Mouse (Mus musculus): ENCODE data around the gene Bmt2. TPM values are rescaled to one million over a fixed set of nuclear protein-coding genes. Genes with fewer than 3 reads are reported as not detected.

Gene Bmt2
- polyA plus RNA-seq, 1 experiment from 2014 or later: 29.1 TPM

GRCm38 (mm10) chr6:13648305-13648704 lies 29.5 kb downstream of the Bmt2 start:
- Histone ChIP-seq H3K9me3 (ENCODE audit: control insufficient read depth, low read length) (no peaks in the 10 kb centered on the region), H3K9ac (ENCODE audit: low read length) (no peak overlapping the region), H3K4me2 (ENCODE audit: low read depth, low read length, severe bottlenecking) (no peak overlapping the region), H3K4me3 (ENCODE audit: low read depth, low read length) (no peak overlapping the region), H3K36me3 (ENCODE audit: control insufficient read depth, insufficient read depth, low read length) (no peaks in the 10 kb centered on the region), H3K27ac (ENCODE audit: low read depth, low read length) (no peak overlapping the region), H3K4me1 (replicated peaks; ENCODE audit: control insufficient read depth, insufficient read depth, low read length) (no peaks in the 10 kb centered on the region), H3K27me3 (ENCODE audit: control insufficient read depth, insufficient read depth, low read length) (no peaks in the 10 kb centered on the region)
- DNase-seq (ENCODE audit: low spot score): no peak
- ATAC-seq (replicated peaks; ENCODE audit: low FRiP score): 0 out of 2 replicates have a peak, but pooled peaks have one; percentile 18

DNA sequence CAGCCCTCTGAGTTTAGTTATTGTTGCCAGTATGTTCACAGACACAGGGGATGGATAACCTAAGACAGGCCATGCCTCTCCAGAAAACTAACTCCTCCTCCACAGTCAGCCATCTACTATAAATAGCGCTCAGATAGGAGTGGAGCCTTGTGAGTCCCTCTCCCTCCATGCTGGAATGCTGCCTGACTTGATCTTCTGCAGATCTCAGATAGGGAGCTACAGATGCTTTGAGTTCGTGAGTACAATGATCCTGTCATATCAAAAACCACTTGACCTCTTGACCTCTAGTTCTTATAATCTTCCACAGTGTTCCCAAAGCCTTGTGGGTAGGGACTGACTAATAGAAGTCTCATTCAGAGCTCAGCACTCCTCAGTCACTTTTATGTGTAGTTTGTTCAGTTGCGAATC lies 41.2 kb downstream of the Bmt2 start:
- no peak overlapping the region for H3K4me2 ChIP-seq (ENCODE audit: low read depth, low read length, severe bottlenecking)
- H3K27me3 ChIP-seq (ENCODE audit: control insufficient read depth, insufficient read depth, low read length): no peaks in the 10 kb centered on the region
- ATAC-seq (replicated peaks; ENCODE audit: low FRiP score): no peak
- no peaks in the 10 kb centered on the region; the same call in 1 of the 2 replicates for H3K36me3 ChIP-seq (ENCODE audit: control insufficient read depth, insufficient read depth, low read length)
- 86% methylated on average over 3 of the region's 3 CpGs for WGBS
- H3K9me3 ChIP-seq (ENCODE audit: control insufficient read depth, low read length): no peaks in the 10 kb centered on the region
- H3K4me3 ChIP-seq (ENCODE audit: low read depth, low read length): no peak overlapping the region
- H3K4me1 ChIP-seq (replicated peaks; ENCODE audit: control insufficient read depth, insufficient read depth, low read length): no peaks in the 10 kb centered on the region
- H3K9ac ChIP-seq (ENCODE audit: low read length): no peak overlapping the region
- no peak for DNase-seq (ENCODE audit: low spot score)
- H3K27ac ChIP-seq (ENCODE audit: low read depth, low read length): no peak overlapping the region

GRCm38 (mm10) chr6:13632571-13632970 lies 45.2 kb downstream of the Bmt2 start:
- no peaks in the 10 kb centered on the region for H3K9me3 ChIP-seq (ENCODE audit: control insufficient read depth, low read length)
- no peak overlapping the region for H3K27ac ChIP-seq (ENCODE audit: low read depth, low read length)
- no peak overlapping the region for H3K4me2 ChIP-seq (ENCODE audit: low read depth, low read length, severe bottlenecking)
- no peaks in the 10 kb centered on the region for H3K4me1 ChIP-seq (replicated peaks; ENCODE audit: control insufficient read depth, insufficient read depth, low read length)
- H3K9ac ChIP-seq (ENCODE audit: low read length): no peak overlapping the region
- DNase-seq (ENCODE audit: low spot score): no peak
- no peak overlapping the region for H3K4me3 ChIP-seq (ENCODE audit: low read depth, low read length)
- H3K27me3 ChIP-seq (ENCODE audit: control insufficient read depth, insufficient read depth, low read length): no peaks in the 10 kb centered on the region
- no peak for ATAC-seq (replicated peaks; ENCODE audit: low FRiP score)
- 92% methylated on average over 1 of the region's 1 CpGs for WGBS
- no peaks in the 10 kb centered on the region for H3K36me3 ChIP-seq (ENCODE audit: control insufficient read depth, insufficient read depth, low read length)

GRCm38 (mm10) chr6:13630607-13631006 lies 47.2 kb downstream of the Bmt2 start:
- 89% methylated on average over 2 of the region's 2 CpGs for WGBS
- Histone ChIP-seq H3K9ac (ENCODE audit: low read length) (no peak overlapping the region), H3K27me3 (ENCODE audit: control insufficient read depth, insufficient read depth, low read length) (no peaks in the 10 kb centered on the region), H3K9me3 (ENCODE audit: control insufficient read depth, low read length) (no peaks in the 10 kb centered on the region), H3K4me2 (ENCODE audit: low read depth, low read length, severe bottlenecking) (no peak overlapping the region), H3K4me1 (replicated peaks; ENCODE audit: control insufficient read depth, insufficient read depth, low read length) (no peaks in the 10 kb centered on the region), H3K27ac (ENCODE audit: low read depth, low read length) (no peak overlapping the region), H3K36me3 (ENCODE audit: control insufficient read depth, insufficient read depth, low read length) (no peaks in the 10 kb centered on the region), H3K4me3 (ENCODE audit: low read depth, low read length) (no peak overlapping the region)
- ATAC-seq (replicated peaks; ENCODE audit: low FRiP score) (no peak), DNase-seq (ENCODE audit: low spot score) (no peak)

- no peaks in the 10 kb centered on the region for H3K4me1 ChIP-seq (replicated peaks; ENCODE audit: control insufficient read depth, insufficient read depth, low read length)
- ATAC-seq (replicated peaks; ENCODE audit: low FRiP score) (no peak), DNase-seq (ENCODE audit: low spot score) (no peak)
- H3K4me3 ChIP-seq (ENCODE audit: low read depth, low read length): no peak overlapping the region
- no peaks in the 10 kb centered on the region for H3K36me3 ChIP-seq (ENCODE audit: control insufficient read depth, insufficient read depth, low read length)
- no peak overlapping the region for H3K4me2 ChIP-seq (ENCODE audit: low read depth, low read length, severe bottlenecking)
- 92% methylated on average over 2 of the region's 2 CpGs for WGBS
- no peak overlapping the region for H3K9ac ChIP-seq (ENCODE audit: low read length)
- H3K9me3 ChIP-seq (ENCODE audit: control insufficient read depth, low read length): no peaks in the 10 kb centered on the region
- H3K27ac ChIP-seq (ENCODE audit: low read depth, low read length): no peak overlapping the region
- no peaks in the 10 kb centered on the region for H3K27me3 ChIP-seq (ENCODE audit: control insufficient read depth, insufficient read depth, low read length)
Observed at GRCm38 (mm10) chr6:13619618-13620017, 58.1 kb downstream of the Bmt2 start.

DNA sequence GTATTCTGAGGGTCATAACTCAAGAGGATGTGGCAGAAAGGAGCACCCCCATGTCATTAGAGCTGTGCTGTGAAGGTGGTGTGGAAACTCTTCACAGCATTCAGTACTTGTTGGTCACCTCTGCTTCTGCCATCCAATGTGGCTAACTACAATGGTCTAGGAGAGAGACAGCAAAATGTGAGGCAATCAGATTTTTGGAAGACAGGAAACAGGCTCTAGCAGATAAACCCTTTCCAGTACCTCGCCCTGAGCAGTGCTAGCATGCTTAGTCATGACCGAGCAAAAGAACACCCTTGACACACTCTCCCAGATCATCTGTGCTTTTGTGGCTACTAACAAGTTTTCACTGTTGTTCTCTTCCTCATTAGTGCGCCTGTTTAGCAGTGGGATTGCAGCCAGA lies 60.7 kb downstream of the Bmt2 start:
- 85% methylated on average over 3 of the region's 3 CpGs for WGBS
- Histone ChIP-seq H3K4me1 (replicated peaks; ENCODE audit: control insufficient read depth, insufficient read depth, low read length) (no peaks in the 10 kb centered on the region), H3K9ac (ENCODE audit: low read length) (no peak overlapping the region), H3K36me3 (ENCODE audit: control insufficient read depth, insufficient read depth, low read length) (no peaks in the 10 kb centered on the region), H3K4me3 (ENCODE audit: low read depth, low read length) (no peak overlapping the region), H3K27ac (ENCODE audit: low read depth, low read length) (no peak overlapping the region), H3K27me3 (ENCODE audit: control insufficient read depth, insufficient read depth, low read length) (no peaks in the 10 kb centered on the region), H3K4me2 (ENCODE audit: low read depth, low read length, severe bottlenecking) (no peak overlapping the region), H3K9me3 (ENCODE audit: control insufficient read depth, low read length) (no peaks in the 10 kb centered on the region)
- no peak for ATAC-seq (replicated peaks; ENCODE audit: low FRiP score)
- no peak for DNase-seq (ENCODE audit: low spot score)

DNA sequence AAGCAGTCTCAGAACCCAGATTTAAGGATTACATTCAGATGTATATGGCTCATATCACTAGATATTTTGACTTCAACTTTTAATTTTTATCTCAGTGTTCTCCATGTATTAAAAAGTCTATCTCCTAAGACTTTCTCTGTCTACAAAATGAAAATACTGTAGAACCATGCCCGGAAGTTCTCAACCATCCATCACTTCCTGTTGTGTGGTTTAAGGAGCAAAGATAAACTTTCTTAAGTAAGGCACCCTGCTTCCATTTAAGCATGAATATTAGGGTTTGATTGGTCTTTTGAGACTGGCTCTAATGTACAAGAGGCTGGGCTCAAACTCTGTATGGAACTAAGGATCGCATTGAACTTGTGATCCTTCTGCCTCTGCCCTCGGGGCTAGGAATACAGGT lies 63.2 kb downstream of the Bmt2 start:
- Histone ChIP-seq H3K4me1 (replicated peaks; ENCODE audit: control insufficient read depth, insufficient read depth, low read length) (no peaks in the 10 kb centered on the region), H3K27me3 (ENCODE audit: control insufficient read depth, insufficient read depth, low read length) (no peaks in the 10 kb centered on the region), H3K36me3 (ENCODE audit: control insufficient read depth, insufficient read depth, low read length) (no peaks in the 10 kb centered on the region), H3K4me2 (ENCODE audit: low read depth, low read length, severe bottlenecking) (no peak overlapping the region), H3K4me3 (ENCODE audit: low read depth, low read length) (no peak overlapping the region), H3K27ac (ENCODE audit: low read depth, low read length) (no peak overlapping the region), H3K9ac (ENCODE audit: low read length) (no peak overlapping the region), H3K9me3 (ENCODE audit: control insufficient read depth, low read length) (no peaks in the 10 kb centered on the region)
- ATAC-seq (replicated peaks; ENCODE audit: low FRiP score) (no peak), DNase-seq (ENCODE audit: low spot score) (no peak)
- WGBS: 91% methylated on average over 3 of the region's 3 CpGs

DNA sequence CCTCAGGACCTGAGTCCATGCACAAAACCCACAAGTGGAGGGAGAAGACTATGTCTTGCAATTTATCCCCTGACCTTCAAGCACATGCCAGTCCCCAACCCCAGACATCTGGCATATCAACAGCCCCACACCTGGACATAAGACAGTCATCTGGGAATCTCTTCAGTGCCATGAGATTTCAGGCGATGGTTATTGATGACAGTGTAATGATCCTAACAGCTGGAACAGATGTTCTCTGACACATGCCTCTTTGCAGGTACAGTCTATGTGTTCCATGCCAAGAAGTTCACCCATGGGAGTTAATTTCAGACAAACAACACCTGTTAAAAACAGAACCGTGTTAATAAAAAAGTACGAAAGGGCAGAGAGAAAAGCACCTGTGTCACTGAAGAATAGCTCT lies 64.1 kb downstream of the Bmt2 start:
- H3K9me3 ChIP-seq (ENCODE audit: control insufficient read depth, low read length): no peaks in the 10 kb centered on the region
- H3K4me2 ChIP-seq (ENCODE audit: low read depth, low read length, severe bottlenecking): no peak overlapping the region
- H3K4me3 ChIP-seq (ENCODE audit: low read depth, low read length): no peak overlapping the region
- DNase-seq (ENCODE audit: low spot score): no peak
- H3K9ac ChIP-seq (ENCODE audit: low read length): no peak overlapping the region
- WGBS: 88% methylated on average over 3 of the region's 3 CpGs
- H3K36me3 ChIP-seq (ENCODE audit: control insufficient read depth, insufficient read depth, low read length): no peaks in the 10 kb centered on the region
- H3K27me3 ChIP-seq (ENCODE audit: control insufficient read depth, insufficient read depth, low read length): no peaks in the 10 kb centered on the region
- no peak overlapping the region for H3K27ac ChIP-seq (ENCODE audit: low read depth, low read length)
- no peaks in the 10 kb centered on the region for H3K4me1 ChIP-seq (replicated peaks; ENCODE audit: control insufficient read depth, insufficient read depth, low read length)
- no peak for ATAC-seq (replicated peaks; ENCODE audit: low FRiP score)

GRCm38 (mm10) chr6:13610869-13611268 lies 66.9 kb downstream of the Bmt2 start:
- no peak for DNase-seq (ENCODE audit: low spot score)
- Histone ChIP-seq H3K4me3 (ENCODE audit: low read depth, low read length) (no peak overlapping the region), H3K4me1 (replicated peaks; ENCODE audit: control insufficient read depth, insufficient read depth, low read length) (0 out of 2 replicates have a peak, but pooled peaks cover 2% of the 10 kb centered on the region), H3K27me3 (ENCODE audit: control insufficient read depth, insufficient read depth, low read length) (no peaks in the 10 kb centered on the region), H3K9me3 (ENCODE audit: control insufficient read depth, low read length) (no peaks in the 10 kb centered on the region), H3K4me2 (ENCODE audit: low read depth, low read length, severe bottlenecking) (no peak overlapping the region), H3K9ac (ENCODE audit: low read length) (no peak overlapping the region), H3K27ac (ENCODE audit: low read depth, low read length) (no peak overlapping the region), H3K36me3 (ENCODE audit: control insufficient read depth, insufficient read depth, low read length) (no peaks in the 10 kb centered on the region)
- no peak for ATAC-seq (replicated peaks; ENCODE audit: low FRiP score)
- 96% methylated on average over 2 of the region's 2 CpGs for WGBS

Measured in forebrain, embryonic 11.5 days (tissue).